Mouse (Mus musculus) heart, postnatal 0 days (tissue): ENCODE results near the gene Plekhh2.

Source experiments
- CTCF ChIP-seq: IDR thresholded peaks from 2 replicates; pipeline ENCODE4 v1.5.1; 2016; ENCODE audit warnings: antibody characterized with exemption, control low read depth, low read depth
- EP300 ChIP-seq: IDR thresholded peaks from 2 replicates; pipeline ENCODE4 v1.6.1; 2016; ENCODE audit warnings: antibody characterized with exemption, low read depth

GRCm38 (mm10) chr17:84611971-84612370 is 100.3 kb downstream of the Plekhh2 start:
- TF ChIP-seq EP300 (no peak), CTCF (no peak)
